Mouse (Mus musculus) testis, adult 2 months (tissue): ENCODE data around the gene Nfkb2. TPM values are rescaled to one million over a fixed set of nuclear protein-coding genes. Genes with fewer than 3 reads are reported as not detected.

Experiments used
- H3K27ac ChIP-seq: fragments of 200-500 bp; 2 replicates; pipeline ENCODE4 v1.5.1; 2012; ENCODE audit warnings: low read depth, low read length; ENCODE audit not compliant: control insufficient read depth, insufficient read depth
- H3K27me3 ChIP-seq: fragments of 200-500 bp; 2 replicates; pipeline ENCODE4 v1.6.1; 2012; ENCODE audit warnings: mild to moderate bottlenecking, low read length, moderate library complexity; ENCODE audit not compliant: control insufficient read depth, insufficient read depth
- H3K36me3 ChIP-seq: fragments of 200-500 bp; 2 replicates; pipeline ENCODE4 v1.6.1; 2012; ENCODE audit warnings: mild to moderate bottlenecking, low read length; ENCODE audit not compliant: control insufficient read depth, insufficient read depth
- H3K4me1 ChIP-seq: fragments of 200-500 bp; 2 replicates; pipeline ENCODE4 v1.6.1; 2012; ENCODE audit warnings: low read length; ENCODE audit not compliant: control insufficient read depth, insufficient read depth
- H3K4me3 ChIP-seq: fragments of 200-500 bp; 2 replicates; pipeline ENCODE4 v1.5.1; 2012; ENCODE audit warnings: low read depth, mild to moderate bottlenecking, low read length, moderate library complexity, mixed read lengths; ENCODE audit not compliant: control insufficient read depth
- CTCF ChIP-seq: fragments of 200-500 bp; IDR thresholded peaks from 2 replicates; pipeline ENCODE4 v1.5.1; 2012; ENCODE audit warnings: low read depth, mild to moderate bottlenecking, inconsistent platforms, low read length, moderate library complexity; ENCODE audit not compliant: control insufficient read depth, insufficient read depth, insufficient replicate concordance
- POLR2A ChIP-seq: fragments of 200-500 bp; IDR thresholded peaks from 2 replicates; pipeline ENCODE4 v1.6.1; 2012; ENCODE audit warnings: low read depth, mild to moderate bottlenecking, inconsistent platforms, low read length, moderate library complexity; ENCODE audit not compliant: control insufficient read depth
- polyA plus RNA-seq: library from polyadenylated mRNA; depleted of rRNA; stranded (reverse); fragments of >200 nt; gene quantifications from 2 replicates; pipeline ENCODE4 v1.2.3, GENCODE M21; 2012

The Nfkb2 gene
- polyA plus RNA-seq, 1 experiment = 2.5 TPM

DNA sequence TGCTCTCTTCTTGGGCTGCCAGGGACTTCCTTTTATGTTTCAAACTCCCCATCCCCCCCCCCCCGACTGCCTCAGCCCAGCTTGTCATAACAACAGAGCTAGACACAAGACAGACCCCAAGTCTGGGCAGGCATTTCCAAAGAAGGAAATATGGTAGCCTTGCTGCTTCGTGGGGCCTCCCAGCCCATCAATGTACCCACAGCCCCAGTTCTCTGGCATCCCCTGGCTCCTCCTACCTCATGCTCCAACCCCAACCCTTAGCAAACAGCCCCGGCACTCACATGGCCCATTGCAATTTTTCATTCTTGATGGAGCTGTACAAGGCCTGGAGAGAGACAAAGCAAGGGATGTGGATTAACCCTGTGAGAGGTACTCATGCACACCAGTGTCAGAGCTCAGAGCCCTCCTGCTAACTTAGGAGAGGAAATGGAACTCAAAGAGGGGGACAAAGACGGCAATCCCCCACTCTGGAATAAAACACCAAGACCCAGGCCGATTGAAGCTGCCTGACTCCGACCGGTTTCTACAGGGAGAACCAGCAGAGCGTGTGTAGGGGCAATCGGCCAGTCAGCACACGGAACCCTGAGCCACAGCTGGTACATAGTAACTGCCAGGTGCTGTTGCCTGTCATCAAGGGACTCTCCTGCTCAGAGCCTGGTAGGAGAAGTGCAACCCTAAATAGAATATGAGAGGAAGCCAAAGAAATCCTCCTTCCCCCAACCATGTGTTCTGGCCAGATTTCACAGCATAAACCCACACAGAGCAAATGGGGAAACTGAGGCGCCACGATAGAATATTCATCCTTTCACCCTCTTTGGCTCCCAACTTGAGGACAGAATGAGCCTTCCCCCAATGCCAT, 11.9 kb downstream of the Nfkb2 start:
- peaks cover 3% of the 10 kb centered on the region; the same call in 1 of the 2 replicates for H3K27me3 ChIP-seq
- no peak overlapping the region for H3K27ac ChIP-seq
- no peaks in the 10 kb centered on the region for H3K36me3 ChIP-seq
- H3K4me3 ChIP-seq = no peak overlapping the region
- peaks cover 23% of the 10 kb centered on the region for H3K4me1 ChIP-seq
- TF ChIP-seq POLR2A (no peak), CTCF (no peak)

DNA sequence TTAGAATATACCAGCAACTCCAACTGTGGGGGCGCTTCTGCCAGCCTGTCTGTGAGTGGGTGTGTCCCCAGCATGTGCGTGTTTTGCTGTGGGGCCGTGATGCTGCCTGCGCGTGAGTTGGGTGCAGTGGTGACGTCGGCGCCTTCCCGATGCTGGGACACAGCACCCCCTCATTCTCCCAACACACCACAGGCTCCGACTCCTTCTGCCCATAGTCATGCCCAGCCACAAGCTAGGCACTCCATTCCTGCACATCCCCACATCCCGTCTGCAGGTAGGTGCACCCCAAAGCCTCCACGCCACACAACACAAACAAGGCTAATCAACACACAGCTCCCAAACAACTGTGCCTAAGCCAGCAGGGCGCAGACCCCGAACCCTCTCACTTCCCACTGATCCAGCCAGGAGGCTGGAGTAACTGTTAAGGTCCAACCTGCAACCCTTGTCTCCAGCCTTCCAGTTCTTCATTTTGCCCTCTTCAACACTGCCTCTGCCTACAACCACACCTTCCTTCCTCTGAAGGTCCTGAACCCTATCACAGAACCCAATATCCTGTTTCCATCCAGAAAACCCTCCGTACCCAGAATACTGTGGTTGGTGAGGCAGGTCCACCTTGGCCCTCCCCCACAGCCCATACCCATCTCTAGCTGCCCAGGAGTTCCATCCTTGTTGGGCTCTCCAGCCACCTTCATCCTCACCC, 12.9 kb downstream of the Nfkb2 start:
- Histone ChIP-seq H3K36me3 (no peaks in the 10 kb centered on the region), H3K4me1 (peaks cover 23% of the 10 kb centered on the region), H3K27ac (no peak overlapping the region), H3K4me3 (peak overlapping the region; percentile 79), H3K27me3 (peaks cover 3% of the 10 kb centered on the region; the same call in 1 of the 2 replicates)
- TF ChIP-seq POLR2A (no peak), CTCF (no peak)

DNA sequence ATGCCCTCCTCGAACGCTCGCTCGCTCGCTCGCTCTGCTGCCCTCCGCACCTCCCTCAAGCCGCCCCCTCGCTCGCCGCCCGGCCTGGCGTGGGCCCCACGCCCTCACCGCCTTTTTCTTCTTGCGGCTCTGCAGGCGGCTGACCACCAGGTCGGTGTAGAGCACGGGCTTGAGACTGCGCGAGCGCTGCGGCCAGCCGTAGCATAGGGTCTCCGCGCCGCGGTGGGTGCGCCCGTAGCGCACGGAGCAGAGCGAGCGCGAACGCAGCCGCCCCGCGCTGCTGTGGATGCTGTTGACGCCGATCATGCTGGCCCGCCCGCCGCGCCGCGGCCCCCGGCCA, 13.4 kb downstream of the Nfkb2 start:
- H3K27me3 ChIP-seq = peaks cover 3% of the 10 kb centered on the region; the same call in 1 of the 2 replicates
- peak overlapping the region; percentile 79 for H3K4me3 ChIP-seq
- H3K27ac ChIP-seq = no peak overlapping the region
- H3K4me1 ChIP-seq = peaks cover 23% of the 10 kb centered on the region
- no peaks in the 10 kb centered on the region for H3K36me3 ChIP-seq
- no peak for TF ChIP-seq POLR2A

DNA sequence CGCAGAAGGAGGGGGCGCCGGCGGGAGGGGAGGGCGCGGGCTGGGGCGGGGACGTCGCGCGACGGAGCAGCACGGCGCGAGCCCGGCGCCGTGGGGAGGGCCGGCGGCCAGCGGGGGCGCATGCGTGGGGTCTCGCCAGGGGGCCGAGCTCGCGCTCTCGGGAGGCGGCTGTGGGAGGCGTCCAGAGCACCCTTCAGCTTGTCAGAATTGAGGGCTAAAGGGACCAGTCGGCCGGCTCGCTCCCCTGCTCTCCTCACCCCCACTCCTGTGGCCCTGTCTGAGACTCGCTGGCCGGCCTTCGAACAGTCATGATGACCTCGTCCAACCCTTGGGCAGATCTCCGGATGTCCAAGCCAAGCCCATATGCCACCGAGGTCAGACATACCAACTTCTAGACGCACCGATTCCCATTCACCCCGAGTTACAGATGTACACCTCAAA, 13.9 kb downstream of the Nfkb2 start:
- peaks cover 23% of the 10 kb centered on the region for H3K4me1 ChIP-seq
- H3K27ac ChIP-seq = no peak overlapping the region
- peaks cover 3% of the 10 kb centered on the region; the same call in 1 of the 2 replicates for H3K27me3 ChIP-seq

DNA sequence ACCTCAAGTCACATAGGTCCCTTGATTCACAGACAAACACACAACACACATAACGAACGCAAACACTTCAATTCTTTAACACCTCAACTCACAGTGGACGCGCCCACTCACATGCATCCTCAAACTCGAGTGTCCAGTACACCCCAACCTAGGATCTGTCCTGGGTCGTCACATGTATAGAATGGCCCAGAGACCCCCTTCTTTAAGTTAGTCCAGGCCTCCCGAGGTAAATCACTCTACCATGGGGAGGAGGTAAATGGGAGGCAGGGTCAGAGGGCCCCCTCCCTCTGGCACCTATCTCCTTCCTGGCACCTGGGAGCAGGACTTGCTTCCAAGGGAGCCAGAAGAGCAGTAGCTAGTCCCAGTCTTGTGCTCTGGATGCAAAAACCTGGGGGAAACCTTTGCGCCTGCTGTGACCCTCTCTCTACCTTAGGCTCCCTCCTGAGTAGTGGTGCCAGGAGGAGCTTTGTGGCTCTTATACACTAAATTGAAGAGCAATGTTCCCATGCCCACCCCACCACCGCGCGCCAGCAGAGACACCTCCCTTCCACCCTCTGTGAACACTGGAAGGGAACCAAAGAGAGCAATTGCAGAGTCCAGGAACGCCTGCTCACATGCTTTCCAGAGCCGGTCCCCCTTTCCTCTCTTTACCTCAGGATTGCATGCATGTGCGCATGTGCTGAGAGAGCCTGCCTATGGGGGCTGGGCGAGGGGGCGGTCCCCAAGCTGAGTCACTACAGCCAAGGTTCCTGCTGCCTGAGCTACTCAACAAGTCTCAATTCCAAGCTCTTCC, 14.7 kb downstream of the Nfkb2 start:
- TF ChIP-seq CTCF (no peak), POLR2A (no peak)
- Histone ChIP-seq H3K4me3 (peak overlapping the region; percentile 75), H3K4me1 (peaks cover 23% of the 10 kb centered on the region), H3K36me3 (no peaks in the 10 kb centered on the region), H3K27me3 (peaks cover 3% of the 10 kb centered on the region; the same call in 1 of the 2 replicates), H3K27ac (no peak overlapping the region)

More for the DNA sequence above, 13.9 kb downstream of the Nfkb2 start:
- no peak for TF ChIP-seq POLR2A
- TF ChIP-seq CTCF = no peak
- no peaks in the 10 kb centered on the region for H3K36me3 ChIP-seq
- H3K4me3 ChIP-seq = peak overlapping the region; percentile 75

DNA sequence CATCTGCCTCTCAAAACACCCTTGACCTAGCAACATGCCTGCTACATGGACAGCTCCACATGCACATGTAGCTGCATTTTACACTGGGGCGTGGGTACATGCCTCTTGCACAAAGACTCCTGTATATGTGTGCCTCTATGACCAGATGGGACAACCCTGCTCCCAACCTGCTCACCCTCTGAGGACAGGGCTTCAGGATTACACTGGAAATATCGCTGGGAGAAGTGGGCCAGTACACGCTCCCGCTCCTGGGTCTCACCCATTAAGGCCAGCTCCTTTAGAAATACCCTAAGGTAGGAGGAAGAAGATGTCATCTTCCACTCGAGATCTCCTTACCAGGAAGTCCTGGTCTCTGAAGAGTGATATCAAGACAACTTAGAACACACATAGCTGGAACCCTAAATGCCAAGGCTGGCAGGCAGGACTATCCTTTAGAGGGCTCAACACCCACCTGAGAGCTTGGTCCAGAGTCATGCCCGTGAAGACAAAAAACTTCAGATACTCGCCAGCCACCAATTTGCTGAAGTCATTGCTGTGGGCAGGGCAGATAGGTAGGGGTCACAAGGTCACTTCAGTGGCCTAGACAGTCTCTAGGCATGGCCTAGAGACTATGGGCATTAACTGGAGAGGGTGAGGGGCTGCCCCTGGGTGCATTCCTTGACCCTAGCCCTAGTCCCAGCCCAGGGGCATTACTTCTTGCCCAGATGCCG, 16.1 kb downstream of the Nfkb2 start:
- no peak for TF ChIP-seq POLR2A
- no peak for TF ChIP-seq CTCF
- Histone ChIP-seq H3K4me1 (peaks cover 20% of the 10 kb centered on the region), H3K4me3 (peak overlapping the region; percentile 70), H3K36me3 (no peaks in the 10 kb centered on the region), H3K27ac (no peak overlapping the region), H3K27me3 (peaks cover 3% of the 10 kb centered on the region; the same call in 1 of the 2 replicates)
